Mouse (Mus musculus) megakaryocyte, embryonic 14.5 days (primary cell): ENCODE data around the gene Pus7l.

Experiments used
- FLI1 ChIP-seq: IDR thresholded peaks from 2 replicates; pipeline ENCODE4 v1.6.1; 2012; ENCODE audit warnings: low read length, inconsistent platforms, mixed read lengths
- GATA1 ChIP-seq: IDR thresholded peaks from 3 replicates; pipeline ENCODE4 v1.6.1; 2012; ENCODE audit warnings: mixed read lengths, low read length, inconsistent platforms, borderline replicate concordance

GRCm38 (mm10) chr15:94591356-94591755 lies 48.0 kb upstream of the Pus7l start:
- TF ChIP-seq GATA1: no peak
- no peak for TF ChIP-seq FLI1
